Mouse (Mus musculus) spleen, adult 2 months (tissue): ENCODE measurements at regions not wholly inside any gene's neighbourhood (a gene's known extent, or its start where the extent isn't known, plus 50 kb on each side); places are given as distances from the start of the nearest gene placed in this dataset.

ENCODE experiments used
- DNase-seq, 2 experiments: peaks; one replicate each; pipeline versions ENCODE4 v3.0.0 to v3.0.0-alpha.2; 2012 to 2021; ENCODE audit warnings: low spot score in 2 of 2, low read depth in 1 of 2
- H3K27ac ChIP-seq: fragments of 200-500 bp; 2 replicates; pipeline ENCODE4 v1.5.1; 2012; ENCODE audit warnings: low read length, inconsistent platforms; ENCODE audit not compliant: insufficient read depth
- H3K27me3 ChIP-seq: fragments of 200-500 bp; 2 replicates; pipeline ENCODE4 v1.6.1; 2012; ENCODE audit warnings: mild to moderate bottlenecking, moderate library complexity, low read length, inconsistent platforms; ENCODE audit not compliant: control insufficient read depth, insufficient read depth
- H3K36me3 ChIP-seq: fragments of 200-500 bp; 2 replicates; pipeline ENCODE4 v1.6.1; 2012; ENCODE audit warnings: mild to moderate bottlenecking, low read length, inconsistent platforms; ENCODE audit not compliant: control insufficient read depth, insufficient read depth
- H3K4me1 ChIP-seq: fragments of 200-500 bp; 2 replicates; pipeline ENCODE4 v1.6.1; 2011; ENCODE audit warnings: inconsistent platforms; ENCODE audit not compliant: control insufficient read depth, insufficient read depth, insufficient read length
- H3K4me3 ChIP-seq: fragments of 200-500 bp; 2 replicates; pipeline ENCODE4 v1.5.1; 2011; ENCODE audit warnings: mild to moderate bottlenecking, inconsistent platforms; ENCODE audit not compliant: insufficient read depth, insufficient read length; ENCODE audit errors: extremely low read depth
- CTCF ChIP-seq: fragments of 200-500 bp; IDR thresholded peaks from 2 replicates; pipeline ENCODE4 v1.5.1; 2011; ENCODE audit warnings: mild to moderate bottlenecking, inconsistent platforms; ENCODE audit not compliant: insufficient read depth, insufficient read length, insufficient replicate concordance; ENCODE audit errors: extremely low read depth
- POLR2A ChIP-seq: fragments of 200-500 bp; IDR thresholded peaks from 2 replicates; pipeline ENCODE4 v1.6.1; 2011; ENCODE audit warnings: low read depth, low read length, inconsistent platforms
- WGBS: fragments of 180-500 bp; shearing (Covaris S2); methylation state at CpG from one replicate; pipeline ENCODE4 v1.1.7; 2018; 5-methylcytosine and 5-hydroxymethylcytosine counted together

GRCm38 (mm10) chr2:167798076-167798782 is 108.6 kb upstream of the Tmem189 start:
- TF ChIP-seq POLR2A = no peak
- no peak for TF ChIP-seq CTCF
- no peaks in the 10 kb centered on the region for H3K4me1 ChIP-seq
- H3K27me3 ChIP-seq = no peaks in the 10 kb centered on the region
- H3K4me3 ChIP-seq = no peak overlapping the region
- H3K36me3 ChIP-seq = no peaks in the 10 kb centered on the region
- WGBS = 90% methylated on average over 11 of the region's 11 CpGs
- no peak overlapping the region for H3K27ac ChIP-seq
- DNase-seq = no peak

- H3K27ac ChIP-seq = no peak overlapping the region
- TF ChIP-seq POLR2A = no peak
- no peak for TF ChIP-seq CTCF
- H3K4me1 ChIP-seq = no peaks in the 10 kb centered on the region
- 90% methylated on average over 7 of the region's 7 CpGs for WGBS
- no peaks in the 10 kb centered on the region for H3K36me3 ChIP-seq
- H3K27me3 ChIP-seq = no peaks in the 10 kb centered on the region
- no peak for DNase-seq
- H3K4me3 ChIP-seq = no peak overlapping the region
Measured at GRCm38 (mm10) chr2:167795491-167795890, 105.9 kb upstream of the Tmem189 start.

- Histone ChIP-seq H3K27me3 (no peaks in the 10 kb centered on the region), H3K27ac (no peak overlapping the region), H3K36me3 (no peaks in the 10 kb centered on the region), H3K4me1 (no peaks in the 10 kb centered on the region), H3K4me3 (no peak overlapping the region)
- TF ChIP-seq CTCF (no peak), POLR2A (no peak)
- 58% methylated on average over 2 of the region's 2 CpGs for WGBS
- no peak for DNase-seq
Measured at GRCm38 (mm10) chr2:167793916-167794315, 104.3 kb upstream of the Tmem189 start.

GRCm38 (mm10) chr2:167792753-167793152 is 103.1 kb upstream of the Tmem189 start:
- no peaks in the 10 kb centered on the region for H3K27me3 ChIP-seq
- no peak for DNase-seq

GRCm38 (mm10) chr2:167792330-167792729 is 102.7 kb upstream of the Tmem189 start:
- H3K27ac ChIP-seq = no peak overlapping the region
- H3K27me3 ChIP-seq = no peaks in the 10 kb centered on the region
- no peak overlapping the region for H3K4me3 ChIP-seq
- TF ChIP-seq POLR2A (no peak), CTCF (no peak)
- DNase-seq = no peak
- no peaks in the 10 kb centered on the region for H3K36me3 ChIP-seq
- H3K4me1 ChIP-seq = no peaks in the 10 kb centered on the region
- 64% methylated on average over 3 of the region's 3 CpGs for WGBS

More at GRCm38 (mm10) chr2:167792753-167793152, 103.1 kb upstream of the Tmem189 start:
- Histone ChIP-seq H3K27ac (no peak overlapping the region), H3K36me3 (no peaks in the 10 kb centered on the region), H3K4me1 (no peaks in the 10 kb centered on the region), H3K4me3 (no peak overlapping the region)
- TF ChIP-seq CTCF (no peak), POLR2A (no peak)
- WGBS = 49% methylated on average over 3 of the region's 3 CpGs

GRCm38 (mm10) chr2:167789471-167789923 is 99.9 kb upstream of the Tmem189 start:
- Histone ChIP-seq H3K4me1 (no peaks in the 10 kb centered on the region), H3K27ac (no peak overlapping the region; the same call in 1 of the 2 replicates), H3K27me3 (no peaks in the 10 kb centered on the region), H3K4me3 (no peak overlapping the region), H3K36me3 (no peaks in the 10 kb centered on the region)
- TF ChIP-seq CTCF (no peak), POLR2A (no peak)
- 92% methylated on average over 11 of the region's 11 CpGs for WGBS
- no peak for DNase-seq

- DNase-seq = no peak
- TF ChIP-seq CTCF (no peak), POLR2A (no peak)
- Histone ChIP-seq H3K36me3 (no peaks in the 10 kb centered on the region), H3K4me3 (no peak overlapping the region), H3K4me1 (no peaks in the 10 kb centered on the region), H3K27ac (no peak overlapping the region), H3K27me3 (no peaks in the 10 kb centered on the region)
- WGBS = 88% methylated on average over 5 of the region's 5 CpGs
Measured at GRCm38 (mm10) chr2:167786951-167787350, 97.3 kb upstream of the Tmem189 start.
